Mouse (Mus musculus) adrenal gland (tissue): Measurements from ENCODE around the gene Inca1.

Experiments
- microRNA-seq, 2 experiments: library from miRNA; unstranded; fragments of <30 nt; microRNA quantifications; one replicate each; pipeline ENCODE4; 2019

The Inca1 gene

Small RNA genes lying within 50 kb of the gene (microRNA-seq; reads per million reads assigned to microRNA genes)
- gene Mir6925 = 0.12 to 0.46 reads per million in 2 experiments
